Mouse (Mus musculus) intestine, embryonic 14.5 days (tissue): Measurements from ENCODE around the gene Rspo1. TPM values are rescaled to one million over a fixed set of nuclear protein-coding genes. Genes with fewer than 3 reads are reported as not detected.

Experiments
- ATAC-seq: fragments of 200-750 bp; cut with Nextera tagmentation; replicated peaks from 2 replicates; pipeline ENCODE4 v1.8.0; 2017; ENCODE audit warnings: low read depth, moderate number of reproducible peaks, moderate TSS enrichment, moderate library complexity; ENCODE audit not compliant: low FRiP score, low TSS enrichment
- DNase-seq: peaks from one replicate; pipeline ENCODE4 v3.0.0-alpha.2; 2018; ENCODE audit warnings: low spot score
- H3K27ac ChIP-seq: fragments of 300-500 bp; sonication (generic); 2 replicates; pipeline ENCODE4 v1.5.1; 2014; ENCODE audit warnings: low read depth, mild to moderate bottlenecking, control low read depth
- H3K27me3 ChIP-seq: fragments of 300-500 bp; sonication (generic); replicated peaks from 2 replicates; pipeline ENCODE4 v1.6.1; 2014; ENCODE audit warnings: low read length, control low read depth; ENCODE audit not compliant: control insufficient read depth, insufficient read depth
- H3K36me3 ChIP-seq: fragments of 300-500 bp; sonication (generic); 2 replicates; pipeline ENCODE4 v1.6.1; 2014; ENCODE audit warnings: low read length, control low read depth; ENCODE audit not compliant: control insufficient read depth, insufficient read depth
- H3K4me1 ChIP-seq: fragments of 300-500 bp; sonication (generic); replicated peaks from 2 replicates; pipeline ENCODE4 v1.6.1; 2014; ENCODE audit warnings: low read length, control low read depth, mixed read lengths; ENCODE audit not compliant: control insufficient read depth, insufficient read depth
- H3K4me2 ChIP-seq: fragments of 300-500 bp; sonication (generic); 2 replicates; pipeline ENCODE4 v1.6.1; 2014; ENCODE audit warnings: low read length
- H3K4me3 ChIP-seq: fragments of 300-500 bp; sonication (generic); 2 replicates; pipeline ENCODE4 v1.5.1; 2014; ENCODE audit warnings: low read depth, low read length, control low read depth, mixed read lengths
- H3K9ac ChIP-seq: fragments of 300-500 bp; sonication (generic); 2 replicates; pipeline ENCODE4 v1.6.1; 2014; ENCODE audit warnings: mild to moderate bottlenecking, low read length
- H3K9me3 ChIP-seq: fragments of 300-500 bp; sonication (generic); 2 replicates; pipeline ENCODE4 v1.6.1; 2016; ENCODE audit warnings: low read length, control low read depth; ENCODE audit not compliant: control insufficient read depth
- WGBS: fragments of 180-500 bp; shearing (Covaris S2); extraction: QIAGEN DNeasy Blood & Tissue Kit; methylation state at CpG from one replicate; pipeline ENCODE4 v1.1.7; 2014; 5-methylcytosine and 5-hydroxymethylcytosine counted together
- polyA plus RNA-seq: library from polyadenylated mRNA; unstranded; fragments of >200 nt; fragmentation: Nextera tagmentation; extraction: Ambion mirVana; gene quantifications from 2 replicates; pipeline ENCODE4 v1.2.1, GENCODE M21; 2014

Rspo1 gene
- polyA plus RNA-seq, 1 experiment from 2014 or later: 13.9 TPM

- Histone ChIP-seq H3K9ac (no peak overlapping the region), H3K4me1 (no peaks in the 10 kb centered on the region), H3K36me3 (no peaks in the 10 kb centered on the region), H3K4me2 (no peak overlapping the region), H3K27me3 (no peaks in the 10 kb centered on the region), H3K27ac (no peak overlapping the region), H3K4me3 (no peak overlapping the region), H3K9me3 (no peaks in the 10 kb centered on the region)
- ATAC-seq (no peak), DNase-seq (no peak)
- WGBS: 73% methylated on average over 6 of the region's 6 CpGs
Measured at GRCm38 (mm10) chr4:124968711-124969110, 17.5 kb upstream of the Rspo1 start.

- no peaks in the 10 kb centered on the region for H3K36me3 ChIP-seq
- ATAC-seq: no peak
Measured at GRCm38 (mm10) chr4:124969219-124969848, 16.9 kb upstream of the Rspo1 start.

GRCm38 (mm10) chr4:124970194-124970593 is 16.0 kb upstream of the Rspo1 start:
- Histone ChIP-seq H3K9ac (no peak overlapping the region), H3K9me3 (no peaks in the 10 kb centered on the region), H3K4me3 (no peak overlapping the region), H3K27ac (no peak overlapping the region), H3K4me1 (no peaks in the 10 kb centered on the region), H3K27me3 (no peaks in the 10 kb centered on the region), H3K36me3 (no peaks in the 10 kb centered on the region), H3K4me2 (no peak overlapping the region)
- WGBS: 64% methylated on average over 11 of the region's 11 CpGs
- no peak for DNase-seq
- ATAC-seq: no peak

More at GRCm38 (mm10) chr4:124969219-124969848, 16.9 kb upstream of the Rspo1 start:
- no peaks in the 10 kb centered on the region for H3K9me3 ChIP-seq
- no peak overlapping the region for H3K27ac ChIP-seq
- DNase-seq: no peak
- H3K4me3 ChIP-seq: no peak overlapping the region
- no peak overlapping the region for H3K9ac ChIP-seq
- no peak overlapping the region for H3K4me2 ChIP-seq
- WGBS: 71% methylated on average over 7 of the region's 7 CpGs
- H3K4me1 ChIP-seq: no peaks in the 10 kb centered on the region
- no peaks in the 10 kb centered on the region for H3K27me3 ChIP-seq

GRCm38 (mm10) chr4:124970677-124971076 is 15.6 kb upstream of the Rspo1 start:
- H3K4me1 ChIP-seq: no peaks in the 10 kb centered on the region
- no peak overlapping the region for H3K9ac ChIP-seq
- DNase-seq: no peak
- H3K9me3 ChIP-seq: no peaks in the 10 kb centered on the region
- no peak for ATAC-seq
- no peaks in the 10 kb centered on the region for H3K27me3 ChIP-seq
- no peak overlapping the region for H3K4me2 ChIP-seq
- no peak overlapping the region for H3K4me3 ChIP-seq
- H3K36me3 ChIP-seq: no peaks in the 10 kb centered on the region
- no peak overlapping the region for H3K27ac ChIP-seq
- WGBS: 25% methylated on average over 5 of the region's 5 CpGs

- 74% methylated on average over 8 of the region's 8 CpGs for WGBS
- no peak overlapping the region for H3K9ac ChIP-seq
- no peak overlapping the region for H3K27ac ChIP-seq
- H3K27me3 ChIP-seq: no peaks in the 10 kb centered on the region
- H3K36me3 ChIP-seq: no peaks in the 10 kb centered on the region
- H3K9me3 ChIP-seq: no peaks in the 10 kb centered on the region
- H3K4me1 ChIP-seq: no peaks in the 10 kb centered on the region
- no peak overlapping the region for H3K4me2 ChIP-seq
- DNase-seq: no peak
- H3K4me3 ChIP-seq: no peak overlapping the region
- no peak; the same call in 1 of the 2 replicates for ATAC-seq
Measured at GRCm38 (mm10) chr4:124971094-124971493, 15.1 kb upstream of the Rspo1 start.

GRCm38 (mm10) chr4:124972316-124972715 is 13.9 kb upstream of the Rspo1 start:
- no peaks in the 10 kb centered on the region for H3K9me3 ChIP-seq
- no peaks in the 10 kb centered on the region for H3K4me1 ChIP-seq
- H3K36me3 ChIP-seq: no peaks in the 10 kb centered on the region
- no peak overlapping the region for H3K27ac ChIP-seq
- H3K4me3 ChIP-seq: no peak overlapping the region
- no peaks in the 10 kb centered on the region for H3K27me3 ChIP-seq
- no peak overlapping the region for H3K4me2 ChIP-seq
- WGBS: 52% methylated on average over 9 of the region's 9 CpGs
- no peak for DNase-seq
- no peak for ATAC-seq
- no peak overlapping the region for H3K9ac ChIP-seq

GRCm38 (mm10) chr4:124973296-124973695 is 12.9 kb upstream of the Rspo1 start:
- H3K4me2 ChIP-seq: no peak overlapping the region
- 85% methylated on average over 2 of the region's 2 CpGs for WGBS
- H3K27ac ChIP-seq: no peak overlapping the region
- ATAC-seq: no peak
- no peak overlapping the region for H3K4me3 ChIP-seq
- H3K36me3 ChIP-seq: no peaks in the 10 kb centered on the region
- H3K4me1 ChIP-seq: no peaks in the 10 kb centered on the region
- no peaks in the 10 kb centered on the region for H3K9me3 ChIP-seq
- DNase-seq: no peak
- H3K9ac ChIP-seq: no peak overlapping the region
- H3K27me3 ChIP-seq: 0 out of 2 replicates have a peak, but pooled peaks cover 2% of the 10 kb centered on the region

GRCm38 (mm10) chr4:124978201-124978600 is 8.0 kb upstream of the Rspo1 start:
- Histone ChIP-seq H3K9ac (no peak overlapping the region), H3K27me3 (peaks cover 15% of the 10 kb centered on the region), H3K4me2 (no peak overlapping the region), H3K4me1 (no peaks in the 10 kb centered on the region), H3K27ac (no peak overlapping the region), H3K4me3 (no peak overlapping the region), H3K36me3 (no peaks in the 10 kb centered on the region), H3K9me3 (no peaks in the 10 kb centered on the region)
- WGBS: 26% methylated on average over 5 of the region's 5 CpGs
- DNase-seq (no peak), ATAC-seq (peak; percentile 27; the same call in 1 of the 2 replicates)

GRCm38 (mm10) chr4:124983893-124984526 is 2.2 kb upstream of the Rspo1 start:
- Histone ChIP-seq H3K36me3 (no peaks in the 10 kb centered on the region), H3K27ac (no peak overlapping the region), H3K9me3 (no peaks in the 10 kb centered on the region), H3K4me3 (no peak overlapping the region), H3K4me2 (no peak overlapping the region), H3K4me1 (peaks cover 23% of the 10 kb centered on the region), H3K27me3 (peaks cover 70% of the 10 kb centered on the region), H3K9ac (no peak overlapping the region)
- 18% methylated on average over 9 of the region's 9 CpGs for WGBS
- ATAC-seq (no peak), DNase-seq (no peak)
